Mouse (Mus musculus): Measurements from ENCODE around the gene Carf. TPM values are rescaled to one million over a fixed set of nuclear protein-coding genes. Genes with fewer than 3 reads are reported as not detected.
"Not testable (repeated sequence)": the region's sequence is repeated elsewhere in the genome, so short reads cannot be mapped to it uniquely, and the experiment has no call there.

Gene Carf
- polyA plus RNA-seq, 1 experiment from 2014 or later, result 5.9 TPM

DNA sequence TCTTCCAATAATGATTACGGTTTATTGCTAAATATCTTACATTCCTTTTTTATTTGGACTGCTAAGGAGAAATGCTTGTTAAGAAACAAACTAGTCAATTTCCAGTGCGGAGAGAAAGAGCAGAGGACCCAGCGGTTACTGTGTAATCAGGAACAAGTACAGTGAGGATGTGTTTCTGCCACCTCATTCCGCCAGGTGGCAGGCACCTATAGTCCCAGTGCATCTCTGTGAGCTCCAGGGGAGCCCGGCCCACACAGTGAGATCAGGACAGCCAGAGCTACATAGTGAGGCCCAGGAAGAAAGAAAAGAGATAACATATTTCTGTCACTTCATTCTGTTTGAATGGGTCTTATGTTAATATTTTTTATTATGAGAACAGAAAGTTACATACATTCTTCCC, 54.7 kb downstream of the Carf start:
- ATAC-seq (ENCODE audit: insufficient read depth) (no peak), DNase-seq (peak; percentile 33)
- Histone ChIP-seq H3K9me3 (ENCODE audit: low read depth, low read length) (no peaks in the 10 kb centered on the region), H3K9ac (no peak overlapping the region), H3K4me2 (no peak overlapping the region), H3K36me3 (ENCODE audit: insufficient read depth) (0 out of 2 replicates have a peak, but pooled peaks cover 4% of the 10 kb centered on the region), H3K4me3 (ENCODE audit: low read depth, low read length) (no peak overlapping the region), H3K4me1 (ENCODE audit: insufficient read depth) (no peaks in the 10 kb centered on the region), H3K27ac (ENCODE audit: low read depth) (no peak overlapping the region), H3K27me3 (ENCODE audit: insufficient read depth, low read length) (no peaks in the 10 kb centered on the region)
- TF ChIP-seq CTCF (IDR thresholded peaks at IDR 0.05; ENCODE audit: low read depth), result peak; percentile 44
- WGBS, result 49% methylated on average over 5 of the region's 5 CpGs

DNA sequence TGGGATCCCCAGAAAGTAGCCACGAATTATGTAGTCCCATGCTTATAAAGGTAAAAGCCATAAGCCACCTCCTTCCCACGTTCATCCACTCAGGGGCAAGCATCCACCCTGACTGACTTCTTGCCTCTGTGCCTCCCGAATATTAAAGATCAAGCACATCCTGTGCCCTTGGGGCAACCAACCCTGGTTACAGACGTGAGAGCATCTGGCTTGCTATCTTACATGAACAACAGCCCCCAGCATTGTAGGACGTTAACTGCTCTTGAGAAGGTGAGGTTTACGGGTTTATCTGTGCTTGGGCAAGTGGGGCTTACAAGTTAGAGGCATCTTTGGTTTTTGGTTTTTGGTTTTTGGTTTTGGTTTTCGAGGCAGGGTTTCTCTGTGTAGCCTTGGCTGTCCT, 58.6 kb downstream of the Carf start:
- Histone ChIP-seq H3K4me2 (no peak overlapping the region), H3K9me3 (ENCODE audit: low read depth, low read length) (no peaks in the 10 kb centered on the region), H3K27ac (ENCODE audit: low read depth) (no peak overlapping the region), H3K36me3 (ENCODE audit: insufficient read depth) (0 out of 2 replicates have a peak, but pooled peaks cover 4% of the 10 kb centered on the region), H3K27me3 (ENCODE audit: insufficient read depth, low read length) (no peaks in the 10 kb centered on the region), H3K4me3 (ENCODE audit: low read depth, low read length) (no peak overlapping the region), H3K9ac (no peak overlapping the region), H3K4me1 (ENCODE audit: insufficient read depth) (no peaks in the 10 kb centered on the region)
- 78% methylated on average over 7 of the region's 7 CpGs for WGBS
- ATAC-seq (ENCODE audit: insufficient read depth) (no peak), DNase-seq (no peak)
- TF ChIP-seq CTCF (IDR thresholded peaks at IDR 0.05; ENCODE audit: low read depth), result no peak

GRCm38 (mm10) chr1:60158411-60158810, 60.4 kb downstream of the Carf start:
- Histone ChIP-seq H3K4me2 (no peak overlapping the region), H3K4me3 (ENCODE audit: low read depth, low read length) (no peak overlapping the region), H3K27me3 (ENCODE audit: insufficient read depth, low read length) (no peaks in the 10 kb centered on the region), H3K27ac (ENCODE audit: low read depth) (no peak overlapping the region), H3K9me3 (ENCODE audit: low read depth, low read length) (no peaks in the 10 kb centered on the region), H3K36me3 (ENCODE audit: insufficient read depth) (0 out of 2 replicates have a peak, but pooled peaks cover 4% of the 10 kb centered on the region), H3K9ac (no peak overlapping the region), H3K4me1 (ENCODE audit: insufficient read depth) (no peaks in the 10 kb centered on the region)
- peak; percentile 59 for TF ChIP-seq CTCF (IDR thresholded peaks at IDR 0.05; ENCODE audit: low read depth)
- 24% methylated on average over 3 of the region's 3 CpGs for WGBS
- DNase-seq (peak; percentile 68), ATAC-seq (ENCODE audit: insufficient read depth) (no peak)

- no peak for TF ChIP-seq CTCF (IDR thresholded peaks at IDR 0.05; ENCODE audit: low read depth)
- WGBS, result 85% methylated on average over 3 of the region's 3 CpGs
- no peak for DNase-seq
- no peaks in the 10 kb centered on the region for H3K36me3 ChIP-seq (ENCODE audit: insufficient read depth)
- no peak overlapping the region for H3K4me3 ChIP-seq (ENCODE audit: low read depth, low read length)
- H3K27ac ChIP-seq (ENCODE audit: low read depth), result no peak overlapping the region
- no peaks in the 10 kb centered on the region for H3K4me1 ChIP-seq (ENCODE audit: insufficient read depth)
- no peak overlapping the region for H3K4me2 ChIP-seq
- no peak for ATAC-seq (ENCODE audit: insufficient read depth)
- no peaks in the 10 kb centered on the region for H3K9me3 ChIP-seq (ENCODE audit: low read depth, low read length)
- no peak overlapping the region for H3K9ac ChIP-seq
- H3K27me3 ChIP-seq (ENCODE audit: insufficient read depth, low read length), result no peaks in the 10 kb centered on the region
These were observed 65.6 kb downstream of the Carf start for GRCm38 (mm10) chr1:60163676-60164075.

- Histone ChIP-seq H3K36me3 (ENCODE audit: insufficient read depth) (no peaks in the 10 kb centered on the region), H3K4me1 (ENCODE audit: insufficient read depth) (no peaks in the 10 kb centered on the region), H3K9ac (no peak overlapping the region), H3K9me3 (ENCODE audit: low read depth, low read length) (no peaks in the 10 kb centered on the region), H3K4me2 (no peak overlapping the region), H3K27me3 (ENCODE audit: insufficient read depth, low read length) (no peaks in the 10 kb centered on the region), H3K4me3 (ENCODE audit: low read depth, low read length) (no peak overlapping the region), H3K27ac (ENCODE audit: low read depth) (no peak overlapping the region)
- DNase-seq (no peak), ATAC-seq (ENCODE audit: insufficient read depth) (no peak)
- 69% methylated on average over 2 of the region's 2 CpGs for WGBS
- no peak for TF ChIP-seq CTCF (IDR thresholded peaks at IDR 0.05; ENCODE audit: low read depth)
These were observed 71.6 kb downstream of the Carf start for GRCm38 (mm10) chr1:60169626-60170025.

DNA sequence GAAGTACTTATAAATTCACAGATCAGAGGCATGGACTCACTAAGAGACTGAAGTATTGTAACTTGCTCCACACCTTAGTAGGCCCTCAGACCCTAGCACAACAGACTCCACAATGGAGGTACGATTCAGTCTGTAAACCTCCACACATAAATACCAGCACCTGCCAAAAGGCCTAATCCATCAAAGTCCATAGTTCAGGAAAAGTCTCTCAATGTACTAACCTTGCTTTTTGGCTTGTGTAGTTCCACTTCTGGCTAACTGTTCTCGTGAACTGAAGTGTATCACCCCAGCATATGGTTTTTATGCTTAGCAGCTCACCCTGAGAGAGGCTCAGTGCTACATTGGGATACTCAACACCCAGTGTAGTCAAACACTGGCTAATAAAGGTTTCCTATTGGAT, 72.2 kb downstream of the Carf start:
- DNase-seq (no peak), ATAC-seq (ENCODE audit: insufficient read depth) (no peak)
- no peaks in the 10 kb centered on the region for H3K27me3 ChIP-seq (ENCODE audit: insufficient read depth, low read length)
- no peak for TF ChIP-seq CTCF (IDR thresholded peaks at IDR 0.05; ENCODE audit: low read depth)
- H3K4me2 ChIP-seq, result no peak overlapping the region
- 53% methylated on average over 2 of the region's 2 CpGs for WGBS
- H3K9me3 ChIP-seq (ENCODE audit: low read depth, low read length), result no peaks in the 10 kb centered on the region
- H3K4me1 ChIP-seq (ENCODE audit: insufficient read depth), result no peaks in the 10 kb centered on the region
- no peak overlapping the region for H3K4me3 ChIP-seq (ENCODE audit: low read depth, low read length)
- H3K9ac ChIP-seq, result no peak overlapping the region
- no peak overlapping the region for H3K27ac ChIP-seq (ENCODE audit: low read depth)
- H3K36me3 ChIP-seq (ENCODE audit: insufficient read depth), result no peaks in the 10 kb centered on the region

DNA sequence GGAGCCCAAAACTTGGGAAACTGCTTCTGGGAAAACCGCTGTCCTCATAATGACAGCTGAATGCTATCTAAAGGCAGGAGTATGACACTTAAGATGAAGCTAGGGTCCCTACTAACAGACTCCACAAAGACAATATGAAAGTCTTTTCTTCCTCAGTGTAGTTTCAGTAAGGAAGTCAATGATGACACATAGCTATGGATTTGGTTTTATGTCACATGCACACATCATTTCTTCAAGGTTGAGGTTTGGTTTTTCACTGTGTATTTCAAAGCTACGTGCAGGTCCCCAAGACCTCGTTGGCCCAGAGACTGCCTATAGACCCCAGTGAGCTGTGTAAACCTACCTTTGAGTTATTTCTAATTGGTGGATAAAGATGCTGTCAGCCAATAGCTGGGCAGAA, 75.1 kb downstream of the Carf start:
- Histone ChIP-seq H3K36me3 (ENCODE audit: insufficient read depth) (no peaks in the 10 kb centered on the region), H3K27me3 (ENCODE audit: insufficient read depth, low read length) (no peaks in the 10 kb centered on the region), H3K4me3 (ENCODE audit: low read depth, low read length) (no peak overlapping the region), H3K9ac (no peak overlapping the region), H3K4me1 (ENCODE audit: insufficient read depth) (no peaks in the 10 kb centered on the region), H3K9me3 (ENCODE audit: low read depth, low read length) (no peaks in the 10 kb centered on the region), H3K27ac (ENCODE audit: low read depth) (no peak overlapping the region), H3K4me2 (no peak overlapping the region)
- TF ChIP-seq CTCF (IDR thresholded peaks at IDR 0.05; ENCODE audit: low read depth), result no peak
- no peak for DNase-seq
- no peak for ATAC-seq (ENCODE audit: insufficient read depth)
- 81% methylated on average over 3 of the region's 3 CpGs for WGBS

- H3K9ac ChIP-seq; ATAC-seq (ENCODE audit: insufficient read depth); H3K4me1 ChIP-seq (ENCODE audit: insufficient read depth); H3K4me3 ChIP-seq (ENCODE audit: low read depth, low read length); DNase-seq; H3K4me2 ChIP-seq; H3K27ac ChIP-seq (ENCODE audit: low read depth); H3K27me3 ChIP-seq (ENCODE audit: insufficient read depth, low read length); H3K9me3 ChIP-seq (ENCODE audit: low read depth, low read length); H3K36me3 ChIP-seq (ENCODE audit: insufficient read depth): not testable (repeated sequence)
- WGBS, result 88% methylated on average over 1 of the region's 1 CpGs
These were observed 79.8 kb downstream of the Carf start for GRCm38 (mm10) chr1:60177814-60178213.

Measured in lung, embryonic 14.5 days (tissue).